Mouse (Mus musculus) brain, adult 2 months (tissue): Measurements from ENCODE around the gene Sestd1.

Experiments used
- DNase-seq: peaks from one replicate; pipeline ENCODE4 v3.0.0; 2011; ENCODE audit warnings: low read depth, low spot score

Sestd1 gene

GRCm38 (mm10) chr2:77270781-77271180, 9.6 kb downstream of the Sestd1 start:
- peak; percentile 57 for DNase-seq

- DNase-seq, result no peak
Measured at GRCm38 (mm10) chr2:77270136-77270535, 10.3 kb downstream of the Sestd1 start.

GRCm38 (mm10) chr2:77268612-77269239, 11.7 kb downstream of the Sestd1 start:
- peak; percentile 80 for DNase-seq

GRCm38 (mm10) chr2:77266931-77267330, 13.5 kb downstream of the Sestd1 start:
- DNase-seq, result peak; percentile 76

- peak; percentile 70 for DNase-seq
Measured at GRCm38 (mm10) chr2:77266011-77266410, 14.4 kb downstream of the Sestd1 start.

GRCm38 (mm10) chr2:77265301-77265700, 15.1 kb downstream of the Sestd1 start:
- no peak for DNase-seq

- DNase-seq, result no peak
Measured at GRCm38 (mm10) chr2:77264550-77264949, 15.8 kb downstream of the Sestd1 start.

- peak; percentile 89 for DNase-seq
Measured at GRCm38 (mm10) chr2:77263477-77264435, 16.6 kb downstream of the Sestd1 start.

- peak; percentile 70 for DNase-seq
Measured at GRCm38 (mm10) chr2:77260134-77260533, 20.3 kb downstream of the Sestd1 start.

- peak; percentile 27 for DNase-seq
Measured at GRCm38 (mm10) chr2:77253227-77253626, 27.2 kb downstream of the Sestd1 start.

- DNase-seq, result peak; percentile 24
Measured at GRCm38 (mm10) chr2:77251736-77252135, 28.7 kb downstream of the Sestd1 start.

- peak; percentile 87 for DNase-seq
Measured at GRCm38 (mm10) chr2:77249771-77250681, 30.4 kb downstream of the Sestd1 start.

GRCm38 (mm10) chr2:77248416-77248815, 32.0 kb downstream of the Sestd1 start:
- no peak for DNase-seq

- no peak for DNase-seq
Measured at GRCm38 (mm10) chr2:77247200-77247830, 33.1 kb downstream of the Sestd1 start.

GRCm38 (mm10) chr2:77245806-77246205, 34.6 kb downstream of the Sestd1 start:
- DNase-seq, result no peak

- DNase-seq, result no peak
Measured at GRCm38 (mm10) chr2:77242248-77242647, 38.1 kb downstream of the Sestd1 start.

GRCm38 (mm10) chr2:77238607-77239006, 41.8 kb downstream of the Sestd1 start:
- no peak for DNase-seq

GRCm38 (mm10) chr2:77238046-77238445, 42.3 kb downstream of the Sestd1 start:
- peak; percentile 21 for DNase-seq

GRCm38 (mm10) chr2:77236860-77237259, 43.5 kb downstream of the Sestd1 start:
- peak; percentile 33 for DNase-seq

- no peak for DNase-seq
Measured at GRCm38 (mm10) chr2:77235896-77236295, 44.5 kb downstream of the Sestd1 start.

- no peak for DNase-seq
Measured at GRCm38 (mm10) chr2:77232604-77233003, 47.8 kb downstream of the Sestd1 start.
